8 mouse cellular contexts compared by ENCODE assay signal in the genomic region with DNA sequence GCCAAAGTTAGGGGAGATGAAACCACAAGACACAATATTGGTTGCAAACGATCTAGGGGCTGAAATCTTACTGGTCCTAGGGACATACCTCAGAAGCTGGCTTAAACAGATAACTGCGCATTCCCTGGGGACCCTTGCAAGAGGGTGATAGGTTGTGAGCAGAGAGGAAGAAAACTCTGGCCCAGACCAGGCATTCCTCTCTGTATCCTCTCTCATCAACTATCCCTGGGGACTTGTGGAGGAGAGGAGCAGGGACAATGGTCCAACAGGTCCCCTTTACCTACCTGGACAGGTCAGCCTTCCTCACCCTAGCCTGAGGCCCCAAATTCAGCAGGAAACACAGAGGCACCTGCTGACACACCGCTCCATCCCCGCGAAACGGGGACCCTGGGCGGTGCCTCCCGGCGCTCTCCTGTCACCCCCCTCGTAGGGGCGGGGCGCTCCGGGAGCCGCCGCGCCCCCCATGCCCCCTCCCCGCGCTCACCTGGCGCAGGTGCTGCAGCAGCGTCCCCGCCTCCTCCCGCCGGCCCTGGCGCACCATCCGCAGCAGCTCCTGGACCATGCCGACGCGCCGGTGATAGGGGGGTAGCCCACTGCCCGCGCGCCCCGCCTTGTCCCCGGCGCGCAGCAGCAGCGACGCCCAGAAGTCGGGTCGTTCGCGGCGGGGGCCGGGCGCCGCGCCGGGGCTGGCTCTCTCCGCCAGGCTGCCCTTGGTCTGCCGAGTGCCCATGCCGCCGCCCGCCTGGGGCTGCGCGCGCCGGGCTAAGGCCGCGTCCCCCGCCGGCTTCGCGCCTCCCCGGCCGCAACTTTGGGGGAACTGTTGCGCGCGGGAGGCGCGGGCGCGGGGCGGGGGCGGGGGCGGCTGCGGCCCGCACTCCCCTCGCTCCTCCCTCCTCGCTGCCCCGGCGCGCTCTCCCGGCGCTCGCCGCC. TPM values are rescaled to one million over a fixed set of nuclear protein-coding genes. Genes with fewer than 3 reads are reported as not detected.
DNase-seq lines count a peak whose midpoint lies in the region; ATAC-seq and TF ChIP-seq lines count a peak whose summit lies in the region.

A gene (minus strand): TSS at position 863 of the 930 bp plus-strand sequence.

- H3K9ac ChIP-seq in limb, embryonic 14.5 days (ENCODE audit: low read depth, low read length, severe bottlenecking) = peak within 1 kb of the TSS; percentile 80
- H3K9ac ChIP-seq in neural tube, embryonic 11.5 days (ENCODE audit: low read length) = peak within 1 kb of the TSS; percentile 80

- TF ChIP-seq CTCF in embryonic fibroblast, embryonic 13.5 days (IDR thresholded peaks at IDR 0.05; ENCODE audit: borderline replicate concordance, insufficient read depth, low read length) = no peak

- H3K4me2 ChIP-seq in limb, embryonic 14.5 days (replicated peaks; ENCODE audit: low read depth, low read length, severe bottlenecking) = peak within 1 kb of the TSS; percentile 90
- H3K4me2 ChIP-seq in neural tube, embryonic 11.5 days (ENCODE audit: low read depth) = peak within 1 kb of the TSS; percentile 99

- no peak for TF ChIP-seq POLR2A in embryonic fibroblast, embryonic 13.5 days (IDR thresholded peaks at IDR 0.05; ENCODE audit: low read depth, low read length)
- no peak for TF ChIP-seq POLR2A in limb, embryonic 14.5 days (IDR thresholded peaks at IDR 0.05; ENCODE audit: borderline replicate concordance, extremely low read depth, insufficient read depth, insufficient read length)

- H3K4me1 ChIP-seq in embryonic fibroblast, embryonic 13.5 days (ENCODE audit: control insufficient read depth, insufficient read depth, low read length) = peaks cover 26% of the 10 kb centered on the region
- H3K4me1 ChIP-seq in limb, embryonic 14.5 days (ENCODE audit: control insufficient read depth, insufficient read depth, low read length) = peaks cover 56% of the 10 kb centered on the region
- H3K4me1 ChIP-seq in neural tube, embryonic 11.5 days (ENCODE audit: control insufficient read depth, insufficient read depth, low read length) = peaks cover 16% of the 10 kb centered on the region

- H3K36me3 ChIP-seq in limb, embryonic 14.5 days (ENCODE audit: control insufficient read depth, insufficient read depth, low read length) = no peaks in the 10 kb centered on the region
- H3K36me3 ChIP-seq in neural tube, embryonic 11.5 days (ENCODE audit: control insufficient read depth, insufficient read depth, low read length) = no peaks in the 10 kb centered on the region

- 1% methylated on average over 26 of the region's 86 CpGs for WGBS in limb, embryonic 14.5 days
- WGBS in neural tube, embryonic 11.5 days = under 1% methylated on average over 70 of the region's 86 CpGs

- H3K9me3 ChIP-seq in limb, embryonic 14.5 days (ENCODE audit: control insufficient read depth, low read length) = no peaks in the 10 kb centered on the region
- no peaks in the 10 kb centered on the region for H3K9me3 ChIP-seq in neural tube, embryonic 11.5 days (ENCODE audit: control insufficient read depth, low read length)

- H3K27me3 ChIP-seq in limb, embryonic 14.5 days (ENCODE audit: control insufficient read depth, insufficient read depth, low read length) = no peaks in the 10 kb centered on the region
- no peaks in the 10 kb centered on the region for H3K27me3 ChIP-seq in neural tube, embryonic 11.5 days (ENCODE audit: control insufficient read depth, insufficient read depth, low read length)

- H3K4me3 ChIP-seq in embryonic fibroblast, embryonic 13.5 days (ENCODE audit: insufficient read depth, low read length) = peak within 1 kb of the TSS; percentile 82
- H3K4me3 ChIP-seq in limb, embryonic 14.5 days (replicated peaks; ENCODE audit: low read length) = peak within 1 kb of the TSS; percentile 76
- peak within 1 kb of the TSS; percentile 75 for H3K4me3 ChIP-seq in neural tube, embryonic 11.5 days (ENCODE audit: low read depth, low read length)

- DNase-seq in layer of hippocampus, postnatal 36 days = peak; percentile 21 to 22
- DNase-seq in layer of hippocampus, adult 11-12 months (ENCODE audit: low spot score) = no peak
- DNase-seq in adrenal gland, postnatal 10 days = peak; percentile 59
- no peak for DNase-seq in limb, embryonic 14.5 days (ENCODE audit: low spot score)
- peak; percentile 35 for DNase-seq in neural tube, embryonic 11.5 days (ENCODE audit: low spot score)
- DNase-seq in c-Kit-positive CD71-positive TER-119-positive erythroid progenitor cells, embryonic 14.5 days (ENCODE audit: low spot score) = no peak

- ATAC-seq in inflammation-experienced regulatory T-cells, adult 6 months = peak; percentile 16
- ATAC-seq in limb, embryonic 14.5 days (ENCODE audit: low FRiP score, low read depth) = peak; percentile 41
- peak; percentile 82 for ATAC-seq in neural tube, embryonic 11.5 days (ENCODE audit: insufficient read depth, low FRiP score, low TSS enrichment)

- peak within 1 kb of the TSS; percentile 79 for H3K27ac ChIP-seq in embryonic fibroblast, embryonic 13.5 days (ENCODE audit: insufficient read depth, low read length)
- peak within 1 kb of the TSS; percentile 85 for H3K27ac ChIP-seq in limb, embryonic 14.5 days (replicated peaks; ENCODE audit: low read depth, low read length)
- peak within 1 kb of the TSS; percentile 24; the same call in 1 of the 2 replicates for H3K27ac ChIP-seq in neural tube, embryonic 11.5 days (ENCODE audit: low read depth, low read length)

RNA-seq across cellular contexts. Expression of the gene that starts here (rescaled TPM):
- 1 to 10 TPM; 7.7 to 8.1 TPM for total RNA-seq in layer of hippocampus, postnatal 36 days (2021)
- 10 to 100 TPM; 28.1 to 29.6 TPM for total RNA-seq in adrenal gland, postnatal 10 days (2021)
- polyA plus RNA-seq in embryonic fibroblast, embryonic 13.5 days (2011; ENCODE audit: insufficient read length, low read depth, missing spikeins) = 10.5 and 12.6 TPM in 2 replicates
- polyA plus RNA-seq in inflammation-experienced regulatory T-cells, adult 6 months (2017; shearing (Covaris generic)) = 1 to 10 TPM; 1.8 to 2.6 (median 2.1) TPM
- polyA plus RNA-seq in limb, embryonic 14.5 days (2012; rRNA removed) = 19.2 and 25.6 TPM in 2 replicates
- 13.7 and 20.5 TPM in 2 replicates for polyA plus RNA-seq in limb, embryonic 14.5 days (2014; fragmentation: Nextera tagmentation; extraction: Ambion mirVana)
- 12.3 and 13.6 TPM in 2 replicates for polyA plus RNA-seq in neural tube, embryonic 11.5 days (2014; fragmentation: Nextera tagmentation; extraction: Ambion mirVana)

Comparison
In these comparisons a context has a peak if more than half of its experiments do, and no peak if none do; other contexts are left out.
1. DNase-seq: peak in layer of hippocampus, postnatal 36 days (2 of 2), adrenal gland, postnatal 10 days (single experiment) and neural tube, embryonic 11.5 days (single experiment); none in layer of hippocampus, adult 11-12 months (single experiment), limb, embryonic 14.5 days (single experiment) and c-Kit-positive CD71-positive TER-119-positive erythroid progenitor cells, embryonic 14.5 days (single experiment).
2. H3K27ac ChIP-seq: peak in every context shown above with its lines; median percentile 85 in limb, embryonic 14.5 days; 79 in embryonic fibroblast, embryonic 13.5 days; 24 in neural tube, embryonic 11.5 days.
3. ATAC-seq: peak in every context shown above with its lines; median percentile 82 in neural tube, embryonic 11.5 days; 41 in limb, embryonic 14.5 days; 16 in inflammation-experienced regulatory T-cells, adult 6 months.
4. Peak in every context shown above with its lines, with median percentiles within 50 percentile points of each other: H3K4me3 ChIP-seq.